Mouse (Mus musculus): Measurements from ENCODE around the gene Sin3a.

DNA sequence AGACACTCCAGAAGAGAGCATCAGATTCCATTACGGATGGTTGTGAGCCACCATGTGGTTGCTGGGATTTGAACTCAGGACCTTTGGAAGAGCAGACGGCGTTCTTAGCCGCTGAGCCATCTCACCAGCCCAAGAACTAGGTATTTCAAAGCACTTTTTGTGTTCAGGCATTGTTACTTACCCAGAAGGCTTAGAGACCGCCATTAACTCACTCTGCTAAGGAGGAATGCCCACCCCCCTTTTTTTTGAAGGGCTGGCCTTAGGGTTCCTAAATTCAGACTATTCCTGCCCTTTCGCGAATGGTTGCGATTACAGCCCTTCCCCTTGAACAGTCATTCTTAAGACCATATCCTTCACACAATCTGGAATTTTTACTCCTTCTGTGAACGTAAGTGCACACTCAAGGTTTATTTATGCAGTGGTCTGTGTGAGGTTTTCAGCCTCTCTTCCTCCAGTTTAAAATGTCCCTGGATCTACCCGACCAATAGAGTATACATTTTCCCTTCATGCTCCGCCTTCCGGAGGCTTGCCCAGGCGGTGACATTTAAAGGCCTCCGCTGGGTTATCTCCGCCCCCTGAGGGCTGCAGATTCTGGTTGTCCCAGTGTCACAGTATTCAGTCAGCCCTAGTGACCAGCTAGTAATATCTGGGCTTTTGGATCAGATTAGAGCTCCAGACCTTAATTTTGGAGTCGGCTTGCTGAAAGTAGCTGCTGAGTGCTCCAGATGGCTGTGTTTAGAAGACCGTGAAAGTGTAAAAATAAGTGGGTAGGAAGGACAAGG lies 3.2 kb downstream of the Sin3a start:
- no peak for TF ChIP-seq CTCF (IDR thresholded peaks at IDR 0.05)
- no peak for TF ChIP-seq EP300 (IDR thresholded peaks at IDR 0.05; ENCODE audit: insufficient read depth, low read depth, low read length)

All from heart, adult 2 months (tissue).